Mouse (Mus musculus) stomach, postnatal 0 days (tissue): ENCODE data around the gene Otop1.

Source experiments
- CTCF ChIP-seq: IDR thresholded peaks from 2 replicates; pipeline ENCODE4 v1.5.1; 2016; ENCODE audit warnings: antibody characterized with exemption, low read depth, mild to moderate bottlenecking, moderate library complexity
- EP300 ChIP-seq: optimal IDR thresholded peaks from 2 replicates; pipeline ENCODE3; 2016; ENCODE audit warnings: antibody characterized with exemption

DNA sequence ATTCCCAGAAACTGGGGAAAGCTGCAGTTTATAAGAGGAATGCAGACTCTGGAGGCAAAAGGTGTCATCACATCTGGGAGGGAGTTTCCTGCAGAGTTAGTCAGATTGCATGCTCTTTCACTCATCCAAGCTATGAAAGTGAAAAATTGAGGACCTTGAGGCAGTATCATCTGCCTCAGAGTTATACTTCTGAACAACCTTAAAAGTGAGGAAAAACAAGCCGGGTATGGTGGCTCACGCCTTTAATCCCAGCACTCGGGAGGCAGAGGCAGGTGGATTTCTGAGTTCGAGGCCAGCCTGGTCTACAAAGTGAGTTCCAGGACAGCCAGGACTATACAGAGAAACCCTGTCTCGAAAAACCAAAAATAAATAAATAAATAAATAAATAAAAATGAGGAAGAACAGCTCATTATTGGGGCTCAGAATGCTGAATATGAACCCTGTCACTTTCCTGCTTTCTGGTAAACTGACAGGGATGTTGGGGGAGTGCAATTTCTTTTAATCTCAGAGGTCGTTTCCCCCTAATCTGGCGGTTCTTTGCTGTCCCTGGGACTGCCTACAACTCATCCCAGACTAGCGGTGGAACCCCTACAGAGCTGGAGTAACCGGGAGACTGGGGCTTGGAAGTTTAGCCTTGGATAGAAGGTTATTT lies 16.2 kb upstream of the Otop1 start:
- TF ChIP-seq CTCF (no peak), EP300 (no peak)
